Comparison of ENCODE assay signal across 13 mouse cellular contexts in genomic region chr8:13028482-13028881, GRCm38 (mm10). TPM values are rescaled to one million over a fixed set of nuclear protein-coding genes. Genes with fewer than 3 reads are reported as not detected.
DNase-seq lines count a peak whose midpoint lies in the region; ATAC-seq and TF ChIP-seq lines count a peak whose summit lies in the region.
"Had no signal": no experiment of that assay in that cellular context is flagged by ENCODE, and none has a peak within 500 bp of the region (broad histone marks: within the 10 kb centered on the region; RNA-seq: fewer than 3 reads in every experiment).

No protein-coding gene starts in this region.

- no peak for ATAC-seq in forebrain, embryonic 14.5 days

- no peaks in the 10 kb centered on the region for H3K36me3 ChIP-seq in forebrain, embryonic 14.5 days (ENCODE audit: control insufficient read depth, insufficient read depth, low read length)
- H3K36me3 ChIP-seq in kidney, adult 2 months (ENCODE audit: control insufficient read depth, insufficient read depth, low read length), result no peaks in the 10 kb centered on the region
- H3K36me3 ChIP-seq: hindbrain, embryonic 10.5 days; neural tube, embryonic 15.5 days had no signal

- peak; percentile 13 for DNase-seq in gastrocnemius, adult 18-20 months (ENCODE audit: low spot score)
- DNase-seq in gastrocnemius, postnatal 14 days, result no peak
- peak; percentile 71 to 81 for DNase-seq in frontal cortex, postnatal 36 days (ENCODE audit: low spot score in 2 of 2)
- DNase-seq in lung, adult 18-20 months, result peak; percentile 86 to 90
- peak; percentile 35 for DNase-seq in right cerebral cortex, postnatal 14 days
- no peak for DNase-seq in thymus, postnatal 0 days (ENCODE audit: low spot score)
- no peak for DNase-seq in forebrain, embryonic 14.5 days (ENCODE audit: low spot score)
- no peak for DNase-seq in kidney, adult 2 months

- intact Hi-C loops in gastrocnemius, postnatal 14 days (cut with DNase I; ENCODE audit: low total_unique reads), result no loop called here

- H3K27ac ChIP-seq in forebrain, embryonic 14.5 days (ENCODE audit: low read depth, low read length), result no peak overlapping the region
- H3K27ac ChIP-seq in kidney, adult 2 months (ENCODE audit: insufficient read depth, low read depth, low read length), result no peak overlapping the region
- H3K27ac ChIP-seq: hindbrain, embryonic 10.5 days; neural tube, embryonic 15.5 days had no signal

- H3K27me3 ChIP-seq in forebrain, embryonic 14.5 days (replicated peaks; ENCODE audit: control insufficient read depth, insufficient read depth, low read length), result no peaks in the 10 kb centered on the region
- no peaks in the 10 kb centered on the region for H3K27me3 ChIP-seq in kidney, adult 2 months (replicated peaks; ENCODE audit: control insufficient read depth, insufficient read depth, low read length)
- H3K27me3 ChIP-seq: neural tube, embryonic 15.5 days had no signal

- H3K9ac ChIP-seq in forebrain, embryonic 14.5 days (ENCODE audit: low read length), result no peak overlapping the region
- H3K9ac ChIP-seq: neural tube, embryonic 15.5 days had no signal

- no peaks in the 10 kb centered on the region for H3K9me3 ChIP-seq in forebrain, embryonic 14.5 days (replicated peaks; ENCODE audit: control insufficient read depth, low read length)
- H3K9me3 ChIP-seq: hindbrain, embryonic 10.5 days; neural tube, embryonic 15.5 days had no signal

- H3K4me2 ChIP-seq in forebrain, embryonic 14.5 days (ENCODE audit: low read length), result no peak overlapping the region
- H3K4me2 ChIP-seq: neural tube, embryonic 15.5 days had no signal

- no peak for TF ChIP-seq CTCF in kidney, adult 2 months (conservative IDR thresholded peaks at IDR 0.05; ENCODE audit: insufficient read depth, insufficient read length, low read depth, low read length)

- H3K4me1 ChIP-seq in forebrain, embryonic 14.5 days (ENCODE audit: control insufficient read depth, insufficient read depth, low read length), result no peaks in the 10 kb centered on the region
- H3K4me1 ChIP-seq in kidney, adult 2 months (ENCODE audit: control insufficient read depth, insufficient read depth, low read length), result no peaks in the 10 kb centered on the region
- H3K4me1 ChIP-seq: neural tube, embryonic 15.5 days had no signal

- no peak for TF ChIP-seq POLR2A in kidney, adult 2 months (IDR thresholded peaks at IDR 0.05; ENCODE audit: low read depth, low read length)

- no peak overlapping the region for H3K4me3 ChIP-seq in forebrain, embryonic 14.5 days (ENCODE audit: low read depth, low read length)
- no peak overlapping the region for H3K4me3 ChIP-seq in kidney, adult 2 months (ENCODE audit: insufficient read depth, low read depth, low read length)
- H3K4me3 ChIP-seq: hindbrain, embryonic 10.5 days; neural tube, embryonic 15.5 days had no signal

- 81% methylated on average over 5 of the region's 5 CpGs for WGBS in forebrain, embryonic 14.5 days
- WGBS in kidney, adult 2 months, result 62% methylated on average over 5 of the region's 5 CpGs

RNA-seq across cellular contexts. Expression of gene F7, which starts 2.6 kb away (rescaled TPM):
- total RNA-seq in gastrocnemius, adult 18-20 months (2021), result under 1 TPM in 1 of 2 experiments, not detected in 1; 0.11 TPM
- total RNA-seq in gastrocnemius, postnatal 14 days (2021), result not detected
- 0.22 TPM in 1 of 2 replicates, not detected in the other for polyA plus RNA-seq in thymus, postnatal 0 days (2015; fragmentation: Nextera tagmentation; extraction: Ambion mirVana)
- not detected in 2 replicates for polyA plus RNA-seq in forebrain, embryonic 14.5 days (2014; fragmentation: Nextera tagmentation; extraction: Ambion mirVana)
- 0.19 and 0.39 TPM in 2 replicates for polyA plus RNA-seq in kidney, adult 2 months (2012; rRNA removed)
- total RNA-seq: gastrocnemius, adult 8-10 months had no signal
- polyA plus RNA-seq: C2C12; neural tube, embryonic 15.5 days had no signal

RNA-seq across cellular contexts. Expression of gene F10, which starts 8.6 kb away (rescaled TPM):
- total RNA-seq in gastrocnemius, adult 18-20 months (2021), result under 1 TPM in 1 of 2 experiments, not detected in 1; 0.21 TPM
- not detected for total RNA-seq in gastrocnemius, postnatal 14 days (2021)
- polyA plus RNA-seq in thymus, postnatal 0 days (2015; fragmentation: Nextera tagmentation; extraction: Ambion mirVana), result 0.58 and 0.69 TPM in 2 replicates
- 0.15 TPM in 1 of 2 replicates, not detected in the other for polyA plus RNA-seq in forebrain, embryonic 14.5 days (2014; fragmentation: Nextera tagmentation; extraction: Ambion mirVana)
- polyA plus RNA-seq in kidney, adult 2 months (2012; rRNA removed), result 0.79 and 0.91 TPM in 2 replicates
- total RNA-seq: gastrocnemius, adult 8-10 months had no signal
- polyA plus RNA-seq: C2C12; cortical plate, adult 2 months had no signal

RNA-seq across cellular contexts. Expression of gene Proz, which starts 32.2 kb away (rescaled TPM):
- not detected for total RNA-seq in gastrocnemius, adult 18-20 months (2021)
- total RNA-seq in gastrocnemius, postnatal 14 days (2021), result not detected
- polyA plus RNA-seq in thymus, postnatal 0 days (2015; fragmentation: Nextera tagmentation; extraction: Ambion mirVana), result 0.71 and 0.95 TPM in 2 replicates
- 1.3 and 1.6 TPM in 2 replicates for polyA plus RNA-seq in forebrain, embryonic 14.5 days (2014; fragmentation: Nextera tagmentation; extraction: Ambion mirVana)
- polyA plus RNA-seq in kidney, adult 2 months (2012; rRNA removed), result 11.7 and 13.3 TPM in 2 replicates

Comparison
In these comparisons a context has a peak if more than half of its experiments do, and no peak if none do; other contexts are left out.
1. DNase-seq: peak in gastrocnemius, adult 18-20 months (single experiment), frontal cortex, postnatal 36 days (2 of 2), lung, adult 18-20 months (2 of 2) and right cerebral cortex, postnatal 14 days (single experiment); none in gastrocnemius, postnatal 14 days (single experiment), thymus, postnatal 0 days (single experiment), forebrain, embryonic 14.5 days (single experiment) and kidney, adult 2 months (single experiment).